Mouse (Mus musculus): ENCODE data around the gene Krtap28-13.

The Krtap28-13 gene

DNA sequence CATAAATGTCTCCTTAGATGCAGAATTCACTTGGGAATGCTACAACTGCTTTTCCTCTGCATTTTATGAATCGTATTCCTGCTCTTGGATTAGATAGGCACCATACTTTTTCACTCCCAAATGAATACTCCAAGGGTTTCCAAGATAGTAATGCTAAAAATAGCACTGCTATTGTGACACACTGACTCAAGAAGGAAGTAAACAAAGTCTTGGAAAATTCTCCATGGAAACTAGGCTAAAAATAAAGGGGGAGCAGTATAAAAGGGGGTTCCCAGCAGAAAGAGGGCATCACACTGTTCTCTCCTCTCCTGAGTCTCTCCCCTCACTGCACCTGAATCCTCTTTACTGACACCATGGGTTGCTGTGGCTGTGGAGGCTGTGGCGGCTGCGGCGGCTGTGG, at the start of gene Krtap28-13:
Gene Krtap28-13, plus strand, starts transcription at position 288 of the 400 bp plus-strand sequence.
- DNase-seq: no peak

DNA sequence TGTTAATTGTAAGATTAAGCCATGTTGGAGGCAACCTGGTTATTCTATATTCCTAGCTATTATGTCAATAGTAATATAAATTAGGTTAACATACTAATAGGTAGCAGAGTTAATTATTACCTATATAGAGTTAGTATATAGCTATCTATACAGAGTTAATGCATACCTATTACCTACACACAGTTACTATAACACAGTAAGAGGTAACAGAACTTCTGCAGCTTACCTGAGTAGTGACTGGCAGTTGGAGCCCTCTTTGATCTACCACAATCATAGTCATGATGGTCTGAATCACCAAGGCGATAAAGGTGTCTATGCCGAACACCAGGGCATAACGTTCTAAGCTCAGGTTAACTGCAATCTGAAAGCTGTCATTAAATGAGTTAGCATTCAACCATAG, 46.3 kb upstream of the Krtap28-13 start:
- DNase-seq: no peak

DNA sequence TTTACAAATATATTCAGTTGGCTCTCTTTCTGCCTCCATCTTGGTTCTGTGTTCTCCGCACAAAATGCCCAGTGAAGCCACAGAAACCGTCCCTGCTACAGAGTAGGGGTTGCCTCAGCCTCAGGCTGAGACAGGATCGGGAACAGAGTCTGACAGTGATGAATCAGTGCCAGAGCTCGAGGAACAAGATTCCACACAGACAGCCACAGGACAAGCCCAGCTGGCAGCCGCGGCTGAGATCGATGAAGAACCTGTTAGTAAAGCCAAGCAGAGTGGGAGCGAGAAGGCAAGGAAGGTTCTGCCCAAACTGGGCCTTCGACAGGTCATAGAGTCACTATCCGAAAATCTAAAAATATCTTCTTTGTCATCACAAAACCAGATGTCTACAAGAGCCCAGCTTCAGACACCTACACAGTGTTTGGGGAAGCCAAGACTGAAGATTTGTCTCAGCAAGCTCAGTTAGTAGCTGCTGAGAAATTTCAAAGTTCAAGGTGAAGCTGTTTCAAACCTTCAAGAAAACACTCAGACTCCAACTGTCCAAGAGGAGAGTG, 45.3 kb upstream of the Krtap28-13 start:
- DNase-seq: peak in 1 of 2 experiments; percentile 51

DNA sequence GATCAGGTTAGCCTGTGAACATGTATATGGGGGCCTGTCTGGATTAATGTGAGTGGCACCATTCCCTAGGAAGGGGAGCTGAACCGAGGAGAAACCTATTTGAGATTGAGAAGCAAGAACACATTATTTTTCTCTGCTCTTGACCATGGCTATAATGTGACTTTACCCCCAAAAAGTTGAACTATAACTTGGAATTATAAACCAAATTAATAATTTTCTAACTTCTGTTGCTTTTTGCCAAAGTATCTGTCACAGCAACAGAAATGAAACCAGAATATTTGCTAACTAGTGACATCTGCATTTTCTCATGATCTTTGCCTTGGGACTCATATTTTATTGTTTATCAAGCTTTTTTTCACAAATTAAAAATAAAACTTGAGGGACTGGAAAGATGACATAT, 44.2 kb upstream of the Krtap28-13 start:
- peak in 1 of 2 experiments; percentile 13 for DNase-seq

DNA sequence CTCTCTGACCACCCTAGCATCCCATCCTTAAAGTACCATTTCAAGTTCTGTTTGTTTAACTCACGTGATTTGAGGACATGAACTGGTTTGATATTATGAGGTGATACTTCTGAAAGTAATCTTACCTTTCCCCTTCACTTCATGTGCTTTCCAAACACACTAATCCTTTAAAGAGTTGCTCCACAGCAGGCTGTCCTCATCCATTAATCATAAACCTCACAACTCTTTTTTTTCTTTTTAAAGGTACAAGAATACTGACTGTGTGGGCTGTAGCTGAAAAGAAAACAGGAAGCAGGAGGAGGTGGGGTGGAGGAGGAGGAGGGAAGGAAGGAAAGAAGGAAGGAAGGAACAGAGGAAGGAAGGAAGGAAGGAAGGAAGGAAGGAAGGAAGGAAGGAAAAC, 28.8 kb upstream of the Krtap28-13 start:
- peak in 1 of 2 experiments; percentile 21 for DNase-seq

DNA sequence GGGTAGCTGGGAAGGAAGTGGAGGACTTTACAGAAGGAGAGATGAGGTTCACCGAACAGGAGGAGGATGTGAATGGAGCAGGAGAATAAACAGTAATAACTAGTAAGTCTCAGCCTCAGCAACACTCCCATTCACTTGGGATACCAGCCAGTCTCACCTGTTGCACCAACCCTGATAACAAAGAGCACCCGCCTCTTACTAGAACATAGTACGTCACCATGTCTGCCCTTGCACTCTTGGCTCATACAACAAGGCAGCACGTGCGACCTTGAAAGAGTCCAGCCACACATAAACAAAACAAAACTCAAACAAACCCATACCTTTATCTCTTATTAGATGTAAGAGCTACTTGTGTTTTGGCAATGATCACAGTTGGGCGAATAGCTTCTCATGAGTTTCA, 28.2 kb upstream of the Krtap28-13 start:
- no peak for DNase-seq

DNA sequence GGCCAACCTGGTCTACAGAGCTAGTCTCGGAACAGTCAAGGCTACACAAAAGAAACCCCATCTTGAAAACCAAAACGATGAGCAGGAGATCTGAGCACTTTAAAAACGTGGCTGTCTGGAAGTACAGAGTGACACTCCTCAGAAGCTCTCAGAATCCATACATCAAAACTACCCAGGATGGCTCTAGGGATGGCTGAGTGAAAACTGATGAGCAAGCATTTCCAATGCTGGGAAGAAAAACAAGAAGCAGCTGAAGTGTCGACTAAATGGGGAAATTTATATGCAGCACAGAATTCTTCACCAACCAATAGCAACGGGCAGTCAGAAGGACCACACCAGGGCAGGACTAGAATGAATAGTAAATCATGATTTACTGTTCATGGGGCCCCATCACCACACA, 26.2 kb upstream of the Krtap28-13 start:
- DNase-seq: no peak

DNA sequence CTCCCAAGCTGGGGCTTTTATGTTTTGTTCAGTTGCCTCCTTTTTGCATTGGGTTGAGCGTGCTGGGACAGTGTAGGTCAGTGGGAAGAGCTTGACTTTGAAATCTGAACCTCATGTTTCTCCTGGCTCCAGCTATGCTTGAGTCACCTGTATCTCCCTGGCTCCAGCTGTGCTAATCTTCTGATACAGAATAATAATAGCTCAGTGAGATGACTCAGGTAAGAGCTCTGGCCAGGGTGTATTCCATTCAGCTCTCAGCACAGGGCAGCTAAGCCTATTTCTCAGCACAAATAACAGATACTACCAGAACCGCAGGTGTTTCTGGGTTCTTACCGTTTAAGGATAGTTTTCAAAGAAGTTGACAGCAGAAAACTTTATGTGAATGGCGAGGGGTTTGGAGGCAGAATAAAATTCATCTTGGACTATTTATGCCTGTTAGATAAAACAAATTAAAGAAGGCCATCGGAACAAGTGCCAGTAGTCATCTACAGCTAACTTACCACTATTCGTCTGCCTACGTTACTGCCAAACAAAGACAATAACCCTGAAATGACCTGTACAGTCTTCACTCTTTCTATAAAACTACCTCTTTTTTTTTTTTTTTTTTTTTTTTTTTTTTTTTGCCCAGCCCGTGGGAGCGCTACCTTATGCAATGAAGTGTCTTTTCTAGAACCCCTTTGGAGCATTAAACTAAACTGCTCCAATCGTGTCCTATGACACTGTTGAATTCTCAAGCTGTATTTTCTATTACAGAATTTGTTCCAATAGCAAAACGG, 23.6 kb upstream of the Krtap28-13 start:
- no peak for DNase-seq

DNA sequence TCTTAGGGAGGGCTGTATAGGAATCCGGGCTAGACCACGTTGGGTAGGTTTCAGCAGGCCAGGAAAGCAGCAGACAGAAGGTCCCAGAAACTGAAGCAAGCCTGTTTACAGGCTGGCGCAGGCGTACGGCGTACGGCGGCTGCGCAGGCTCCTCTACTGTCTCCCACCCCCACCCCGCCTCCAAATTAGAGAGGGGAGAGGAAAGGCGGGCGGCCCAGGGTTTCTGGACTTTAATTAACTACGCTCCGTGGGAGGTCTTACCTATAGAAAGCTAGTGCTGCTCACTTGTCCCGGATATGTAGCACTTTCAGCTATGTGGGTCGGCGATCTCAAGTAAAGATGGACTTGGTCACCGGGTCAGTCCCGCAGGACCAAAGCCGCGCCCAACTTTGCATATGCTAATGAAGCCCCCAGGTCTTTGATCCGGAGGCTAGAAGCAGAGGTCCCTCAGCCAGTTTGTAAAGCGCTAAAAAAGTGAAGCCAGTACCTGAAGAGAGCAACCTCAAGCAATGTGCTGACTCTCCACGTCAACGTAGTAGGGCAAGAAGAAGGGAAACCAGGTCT, 22.5 kb upstream of the Krtap28-13 start, which contains the start of gene Slc19a3:
Gene Slc19a3, minus strand, starts transcription at position 340 of the 564 bp plus-strand sequence.
- DNase-seq: peak; percentile 66 to 67

DNA sequence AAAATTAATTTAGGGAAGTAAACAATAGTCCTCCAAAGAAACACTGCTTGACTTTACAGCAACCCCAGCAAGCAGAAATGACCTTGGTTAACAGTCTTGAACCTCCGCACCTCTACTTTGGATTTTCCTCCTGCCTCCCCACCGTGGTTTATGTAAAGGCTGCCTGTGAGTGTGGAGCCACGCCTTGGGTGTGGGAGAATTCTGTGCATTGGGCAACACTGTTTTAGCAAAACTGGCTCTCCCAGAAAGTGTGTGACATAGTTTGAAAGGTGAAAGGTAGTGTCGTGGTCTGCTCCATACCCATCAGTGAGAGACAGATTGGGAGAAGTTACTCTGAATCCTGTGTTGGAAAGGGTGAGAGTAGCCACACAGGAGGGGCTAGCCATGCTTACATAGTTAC, 21.6 kb upstream of the Krtap28-13 start:
- no peak for DNase-seq

DNA sequence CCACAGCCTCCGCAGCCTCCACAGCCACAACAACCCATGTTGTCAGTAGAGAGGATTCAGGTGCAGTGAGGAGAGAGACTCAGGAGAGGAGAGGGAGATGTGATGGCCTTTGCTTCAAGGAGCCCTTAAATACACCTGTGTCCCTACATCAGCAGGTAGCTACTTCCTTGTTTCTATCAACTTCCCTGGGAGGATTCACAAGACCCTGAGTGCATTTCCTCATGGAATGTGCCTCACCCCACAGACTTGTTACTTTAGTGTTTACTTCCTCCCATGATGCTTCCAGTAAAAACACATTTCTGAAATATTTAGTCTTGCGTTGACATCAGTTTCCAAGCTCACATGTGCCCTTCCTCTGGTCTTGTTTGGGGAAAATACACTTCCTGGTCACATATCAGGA, 18.4 kb upstream of the Krtap28-13 start, which contains the start of gene Krtap28-10:
Gene Krtap28-10, minus strand, starts transcription at position 101 of the 400 bp plus-strand sequence.
- DNase-seq: no peak

DNA sequence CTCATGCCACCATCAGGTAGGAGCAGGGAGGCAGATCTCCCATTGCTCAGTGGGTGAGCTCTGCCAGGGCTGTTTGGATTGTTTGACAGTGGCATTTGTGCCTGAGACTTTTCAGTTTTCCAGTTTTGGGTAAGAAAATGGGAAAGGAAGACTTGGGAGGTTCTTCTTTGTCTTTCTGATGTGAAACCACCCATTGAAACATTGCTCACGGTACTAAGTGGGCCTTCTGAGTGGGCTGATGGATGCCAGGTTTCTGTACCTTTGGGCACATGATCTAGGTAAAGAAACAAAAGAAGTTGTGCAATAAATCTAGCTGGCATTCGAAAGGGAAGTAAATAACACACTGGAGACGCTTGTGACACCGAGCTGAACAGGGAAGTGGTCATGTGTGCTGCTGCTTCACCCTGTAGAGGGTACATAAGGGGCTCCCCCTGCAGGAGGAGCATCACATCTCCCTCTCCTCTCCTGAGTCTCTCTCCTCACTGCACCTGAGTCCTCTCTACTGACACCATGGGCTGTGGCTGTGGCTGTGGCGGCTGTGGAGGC, 15.8 kb upstream of the Krtap28-13 start, which contains the start of gene Gm47969:
Gene Gm47969, plus strand, starts transcription at position 51 of the 546 bp plus-strand sequence.
- DNase-seq: no peak

DNA sequence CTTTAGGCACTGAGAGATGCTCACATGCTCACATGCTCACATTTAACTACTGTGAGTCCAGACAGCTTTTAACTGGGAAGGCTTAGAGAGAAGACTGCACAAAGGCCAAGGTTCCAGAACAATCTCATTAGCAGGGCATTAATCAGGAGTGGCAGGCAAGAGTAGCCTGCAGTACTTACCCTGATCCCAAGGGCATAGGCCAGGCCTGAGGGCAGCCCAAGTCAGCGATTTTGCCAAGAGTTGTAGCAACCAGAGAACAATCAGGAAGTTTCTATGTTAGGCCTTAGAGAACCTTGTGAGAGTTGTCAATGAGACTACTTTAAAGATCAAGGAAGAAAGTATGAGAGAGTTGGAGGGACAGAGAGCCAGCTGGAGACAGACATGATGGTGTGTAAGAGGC, 2.2 kb upstream of the Krtap28-13 start:
- DNase-seq: peak; percentile 59 to 60

DNA sequence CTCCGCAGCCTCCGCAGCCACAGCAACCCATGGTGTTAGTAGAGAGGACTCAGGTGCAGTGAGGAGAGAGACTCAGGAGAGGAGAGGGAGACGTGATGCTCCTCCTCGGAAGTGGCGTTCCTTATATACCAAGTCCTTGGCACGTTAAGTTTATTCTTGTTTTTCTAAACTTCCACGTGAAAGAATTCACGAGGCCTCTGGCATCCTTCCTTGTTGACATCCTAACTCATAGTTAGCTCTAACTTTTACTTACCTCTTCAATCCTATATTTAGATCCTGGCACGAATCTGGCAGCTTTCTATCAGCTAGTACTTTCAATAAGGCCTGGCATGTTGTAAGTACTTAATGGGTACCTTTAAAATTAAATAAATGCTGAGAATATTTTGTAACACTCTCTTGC, 1.5 kb upstream of the Krtap28-13 start, which contains the start of gene A030005K14Rik:
Gene A030005K14Rik, minus strand, starts transcription at position 101 of the 400 bp plus-strand sequence.
- DNase-seq: no peak

DNA sequence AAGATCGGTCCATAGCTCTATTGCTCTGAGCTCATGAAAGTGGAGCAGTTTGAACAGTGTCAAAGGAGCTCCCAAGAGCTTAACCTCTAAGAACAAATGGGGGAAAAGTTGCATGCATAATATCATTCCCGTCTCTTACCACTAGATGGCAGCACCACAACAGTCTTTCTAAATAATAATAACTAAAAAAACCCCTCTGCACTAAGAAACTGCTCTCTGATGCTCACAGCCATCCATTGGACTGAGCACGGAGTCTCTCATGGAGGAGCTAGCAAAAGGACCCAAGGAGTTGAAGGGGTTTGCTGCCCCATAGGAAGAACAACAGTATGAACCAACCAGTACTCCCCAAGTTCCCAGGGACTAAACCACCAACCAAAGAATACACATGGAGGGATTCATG, 4.1 kb downstream of the Krtap28-13 start:
- peak; percentile 14 to 23 for DNase-seq

DNA sequence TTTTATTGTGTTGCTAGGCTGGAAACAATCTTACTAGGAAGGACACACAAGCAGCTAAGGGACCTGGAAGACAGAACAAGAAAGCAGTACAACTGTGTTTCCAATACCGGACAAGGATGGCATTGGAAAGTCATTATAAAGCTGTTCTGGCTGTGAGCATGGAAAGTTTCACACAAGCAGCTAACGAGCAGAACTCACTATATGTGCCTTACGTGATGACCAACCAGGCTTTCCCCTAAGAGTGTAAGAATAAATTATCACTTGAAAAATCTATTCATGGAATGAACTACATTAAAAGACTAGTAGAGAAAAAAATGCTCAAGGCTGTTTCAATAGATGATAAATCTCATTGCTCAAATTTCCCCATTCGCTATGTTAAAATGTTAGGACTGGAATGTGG, 5.8 kb downstream of the Krtap28-13 start:
- DNase-seq: no peak

DNA sequence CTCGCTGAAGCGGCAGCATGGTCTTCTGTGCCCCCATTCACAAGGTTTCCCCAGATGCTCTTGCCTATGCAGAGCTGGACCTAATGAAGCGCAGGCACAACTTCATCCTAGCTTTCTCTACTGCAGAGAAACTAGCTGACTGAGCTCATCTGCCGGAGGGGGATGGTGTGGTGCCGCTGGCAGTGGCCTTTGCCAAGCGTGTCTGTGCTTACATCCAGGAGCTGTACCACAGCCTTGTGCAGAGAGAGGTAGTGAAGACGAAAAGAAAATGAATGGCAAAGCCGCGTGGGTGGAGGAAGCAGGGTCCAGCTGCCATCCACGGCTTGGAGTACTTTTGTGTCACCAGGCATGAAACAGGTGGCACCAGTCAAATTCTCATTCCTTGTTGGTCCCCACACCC, 6.5 kb downstream of the Krtap28-13 start:
- DNase-seq: no peak

DNA sequence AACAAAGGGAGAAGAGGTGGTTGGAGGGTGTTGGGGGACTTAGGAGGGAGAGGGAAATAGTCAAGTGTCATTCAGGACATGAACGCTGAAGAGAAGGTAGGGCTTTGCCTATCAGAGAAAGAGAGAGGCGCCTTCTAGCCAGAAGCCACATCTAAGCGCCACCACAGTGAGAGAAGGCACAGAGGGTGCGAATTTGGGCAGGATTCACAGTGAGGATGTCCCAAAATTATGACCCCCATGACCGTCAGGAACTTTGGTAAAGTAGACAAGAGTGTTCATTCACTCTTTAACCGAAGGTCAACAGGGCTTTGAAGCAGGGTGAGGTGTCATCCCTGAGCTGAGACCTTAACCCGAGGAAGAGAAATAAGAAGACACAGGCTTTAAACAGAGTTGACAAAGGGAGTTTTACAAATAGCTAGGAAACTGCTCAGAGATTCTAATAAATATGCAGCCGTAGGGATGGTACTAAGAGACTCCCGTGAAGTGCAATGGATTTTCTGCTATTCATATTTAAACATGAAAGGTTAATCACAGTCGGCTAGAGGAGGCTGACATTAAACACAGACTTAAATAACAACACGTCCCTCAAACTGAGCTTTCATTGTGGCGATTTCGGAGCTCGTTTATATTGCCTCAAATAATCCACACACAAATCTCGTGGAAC, 14.9 kb downstream of the Krtap28-13 start:
- DNase-seq: no peak

DNA sequence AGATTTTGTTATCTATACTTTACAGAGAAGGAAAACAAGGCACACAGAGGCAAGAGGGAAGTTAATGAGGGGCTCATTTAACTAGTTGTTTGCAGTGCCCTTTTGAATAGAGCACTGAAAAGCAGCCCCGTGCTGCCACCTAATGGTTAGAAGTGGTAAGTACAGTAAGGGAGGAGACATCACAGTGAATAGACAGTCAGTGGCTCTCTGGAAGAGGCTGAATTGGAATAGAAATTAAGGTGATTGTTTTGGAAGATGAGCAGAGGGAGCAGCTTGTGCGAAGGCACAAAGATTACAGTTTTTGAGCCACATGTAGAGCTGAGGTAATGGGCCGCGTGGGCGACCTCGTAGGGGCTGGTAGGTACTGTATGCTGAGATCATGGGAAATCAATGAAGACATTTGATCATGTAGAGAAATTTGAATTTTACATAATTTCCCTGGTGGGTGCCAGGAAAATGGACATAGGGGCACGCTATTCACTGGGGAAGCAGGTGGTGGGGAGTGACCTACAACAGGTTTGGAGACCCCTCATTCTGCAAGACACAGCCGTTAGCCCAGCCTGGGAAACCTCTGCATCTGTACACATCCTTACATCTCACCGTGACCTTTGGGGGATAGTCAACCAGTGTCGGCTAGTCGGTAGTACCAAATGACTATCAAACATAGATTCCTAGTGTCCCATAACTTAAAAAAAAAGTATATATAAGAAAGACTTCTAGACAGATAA, 15.6 kb downstream of the Krtap28-13 start:
- DNase-seq: peak; percentile 23 to 31

DNA sequence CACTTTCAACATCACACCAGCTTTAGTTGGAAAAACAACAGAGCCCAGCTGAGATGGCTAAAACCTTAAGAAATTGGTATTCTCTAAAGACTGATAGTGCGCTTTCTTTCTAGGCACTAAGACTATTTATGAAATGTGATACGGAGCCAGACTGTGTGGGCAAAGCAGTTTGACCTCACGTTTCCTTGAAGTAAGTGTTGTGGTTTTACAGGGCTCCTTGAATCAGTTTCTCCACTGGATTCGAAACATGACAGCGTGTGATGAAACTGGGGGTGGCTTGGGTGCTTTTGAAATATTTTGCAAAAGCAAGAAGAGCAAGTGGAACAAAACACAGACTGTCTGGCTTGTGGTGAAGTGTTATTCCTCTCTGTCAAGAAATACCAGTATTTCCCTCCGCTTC, 16.3 kb downstream of the Krtap28-13 start:
- DNase-seq: no peak

DNA sequence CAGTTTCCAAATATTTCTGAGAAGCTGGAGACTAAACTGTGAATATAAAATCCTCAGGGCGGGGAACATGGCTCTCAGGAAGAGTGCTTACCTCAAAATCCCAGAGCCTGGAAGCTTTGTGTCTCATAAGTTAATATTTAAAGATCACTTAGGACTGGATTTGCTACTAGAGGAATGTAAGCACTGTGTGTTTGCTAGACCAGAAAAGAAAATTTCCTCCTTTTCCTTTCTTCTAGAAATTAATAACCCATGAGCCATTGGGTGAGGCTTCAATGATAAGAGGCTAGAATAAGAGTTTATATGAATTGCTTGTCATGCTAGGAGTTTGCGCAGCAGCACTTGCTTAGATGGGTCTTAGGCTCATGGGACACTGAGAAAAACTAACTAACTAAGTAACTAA, 24.1 kb downstream of the Krtap28-13 start:
- peak in 1 of 2 experiments; percentile 4 for DNase-seq

DNA sequence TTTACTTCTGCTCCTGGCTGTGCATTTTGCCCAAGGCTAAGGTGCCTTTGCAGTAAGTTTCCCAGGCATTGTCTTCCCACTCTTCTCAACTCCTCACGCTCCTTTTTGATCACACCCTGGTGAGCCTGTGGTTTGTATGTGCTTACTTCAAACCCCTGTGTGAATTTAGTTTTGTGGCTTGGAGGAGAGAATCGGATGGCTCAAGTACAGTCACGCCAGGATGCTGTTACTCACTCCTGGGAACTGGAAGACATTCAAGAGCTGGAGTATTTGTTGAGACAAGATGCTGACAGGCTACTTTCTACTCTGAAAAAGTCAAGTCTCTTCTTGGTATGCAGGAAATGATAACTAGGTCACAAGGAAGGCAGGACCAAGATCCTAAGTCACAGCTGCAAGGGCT, 30.5 kb downstream of the Krtap28-13 start:
- DNase-seq: no peak

All from kidney, postnatal 36 days (tissue).